Mouse (Mus musculus): ENCODE data around the gene Chn2.
A peak's percentile ranks its signal among the peaks of the same experiment; 100 is the strongest.

Gene Chn2

DNA sequence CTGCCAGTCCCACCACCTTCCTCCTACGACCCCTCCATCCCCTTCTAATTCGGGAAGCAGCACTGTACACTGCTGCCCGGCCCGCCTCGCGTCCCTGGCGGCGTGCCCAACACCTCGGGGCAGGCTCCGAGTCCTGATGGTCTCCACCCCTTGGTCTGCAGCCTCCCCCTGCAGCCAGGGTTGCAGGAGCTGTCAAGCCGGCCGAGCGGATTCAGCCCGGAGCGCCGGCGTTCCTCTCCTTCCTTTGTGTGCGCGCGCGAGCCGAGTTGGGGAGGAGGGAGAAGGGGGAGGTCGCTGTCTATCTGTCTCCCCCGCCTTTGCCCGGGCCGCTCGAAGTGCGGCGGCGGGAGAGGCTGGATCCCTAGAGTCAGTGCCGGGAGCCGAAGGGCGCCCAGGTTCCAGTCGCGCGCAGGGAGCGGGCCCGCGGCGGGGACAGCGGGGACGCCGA lies at the start of gene Chn2:
Gene Chn2 (plus strand): TSS at position 198 of the 448 bp plus-strand sequence.
- DNase-seq (ENCODE audit: low spot score in 2 of 2): peak in 1 of 2 experiments; percentile 30

DNA sequence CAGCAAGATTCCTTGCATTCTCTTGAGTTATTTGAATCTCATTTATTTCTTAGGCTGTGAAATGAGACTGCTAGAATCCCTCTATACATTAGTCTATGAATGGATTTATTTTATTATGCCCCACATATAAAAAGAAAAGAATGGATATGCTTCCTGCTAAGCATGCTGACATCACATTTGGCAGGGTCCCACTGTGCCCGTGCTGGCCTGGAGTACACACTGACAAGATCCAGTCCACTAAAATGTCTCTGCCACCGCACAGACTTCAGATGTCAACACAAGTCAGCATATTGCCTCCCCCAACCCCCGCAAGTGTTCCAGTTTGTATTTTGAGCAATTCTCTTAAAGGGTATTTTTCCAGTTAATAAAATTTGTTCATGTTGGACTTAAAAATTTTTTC lies 47.0 kb upstream of the Chn2 start:
- DNase-seq (ENCODE audit: low spot score in 2 of 2): no peak

DNA sequence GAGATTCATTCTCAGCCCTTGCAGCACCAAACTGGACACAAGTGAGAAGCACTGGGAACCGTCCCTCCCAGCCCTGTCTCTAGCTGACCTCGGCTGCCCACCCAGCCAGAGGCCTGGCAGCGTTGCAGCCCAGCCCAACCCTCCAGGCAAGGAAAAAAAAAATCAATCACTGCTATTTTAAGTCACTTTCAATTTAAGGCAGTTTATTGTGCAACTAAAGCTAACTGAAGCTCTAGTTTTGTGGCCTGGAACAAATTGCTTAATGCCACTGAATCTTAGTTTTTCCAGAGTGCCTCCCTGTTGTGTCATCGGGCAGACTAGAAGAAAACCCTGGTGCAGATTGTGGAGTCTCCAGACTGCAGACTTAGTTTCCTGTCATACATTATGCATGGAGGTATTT lies 43.8 kb upstream of the Chn2 start:
- no peak for DNase-seq (ENCODE audit: low spot score in 2 of 2)

DNA sequence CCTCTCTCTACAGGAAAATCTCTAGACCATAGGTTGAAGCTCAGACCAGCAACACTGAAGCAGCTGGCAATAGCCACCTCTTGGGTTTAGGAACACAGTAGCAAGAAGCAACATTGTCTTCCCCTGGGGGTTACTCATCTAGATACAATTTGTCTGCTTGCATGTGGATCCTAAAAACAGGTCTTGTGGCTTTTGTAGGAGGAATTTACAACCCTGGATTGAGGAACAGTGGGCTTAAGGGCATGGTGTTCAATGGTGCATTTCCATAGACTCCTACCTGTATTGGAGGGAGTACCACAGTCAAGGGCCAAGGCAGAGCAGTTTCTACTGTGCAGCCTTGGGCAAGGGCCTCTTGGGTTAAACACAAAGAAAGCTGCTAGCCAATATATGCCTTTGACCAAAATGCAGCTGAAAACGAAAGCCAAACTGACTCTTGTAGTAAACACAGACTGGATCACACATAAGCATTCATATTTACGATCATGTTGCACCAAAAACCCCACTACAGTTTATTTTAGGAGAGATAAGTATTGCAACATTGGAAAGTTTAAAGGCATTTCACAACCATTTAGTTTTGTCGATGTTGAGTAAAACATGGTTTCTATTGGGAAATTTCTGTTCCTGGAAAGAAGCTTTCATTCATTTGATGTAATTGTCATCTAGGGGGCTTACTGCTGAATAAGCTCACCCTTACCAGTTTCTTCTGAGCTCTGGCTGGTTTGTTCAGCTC lies 43.0 kb upstream of the Chn2 start:
- no peak for DNase-seq (ENCODE audit: low spot score in 2 of 2)

DNA sequence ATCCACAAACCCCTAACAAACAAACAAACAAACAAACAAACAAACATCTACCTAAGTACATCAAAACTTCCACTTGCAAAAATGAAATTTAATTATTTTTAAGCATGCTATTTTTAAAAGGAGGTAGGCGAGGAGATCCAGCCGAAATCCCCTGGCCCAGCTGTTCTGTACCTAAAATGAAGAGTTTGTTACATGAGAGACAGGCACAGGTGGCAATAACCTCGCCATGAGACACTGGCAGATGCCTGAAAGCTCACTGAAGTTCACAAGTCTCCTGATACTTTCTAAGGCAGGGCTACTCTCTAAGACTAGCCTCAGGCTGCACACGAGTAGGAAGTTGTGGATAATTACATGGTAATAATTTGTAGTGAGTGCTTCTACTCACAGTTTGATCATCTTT lies 34.1 kb upstream of the Chn2 start:
- DNase-seq (ENCODE audit: low spot score in 2 of 2): no peak

DNA sequence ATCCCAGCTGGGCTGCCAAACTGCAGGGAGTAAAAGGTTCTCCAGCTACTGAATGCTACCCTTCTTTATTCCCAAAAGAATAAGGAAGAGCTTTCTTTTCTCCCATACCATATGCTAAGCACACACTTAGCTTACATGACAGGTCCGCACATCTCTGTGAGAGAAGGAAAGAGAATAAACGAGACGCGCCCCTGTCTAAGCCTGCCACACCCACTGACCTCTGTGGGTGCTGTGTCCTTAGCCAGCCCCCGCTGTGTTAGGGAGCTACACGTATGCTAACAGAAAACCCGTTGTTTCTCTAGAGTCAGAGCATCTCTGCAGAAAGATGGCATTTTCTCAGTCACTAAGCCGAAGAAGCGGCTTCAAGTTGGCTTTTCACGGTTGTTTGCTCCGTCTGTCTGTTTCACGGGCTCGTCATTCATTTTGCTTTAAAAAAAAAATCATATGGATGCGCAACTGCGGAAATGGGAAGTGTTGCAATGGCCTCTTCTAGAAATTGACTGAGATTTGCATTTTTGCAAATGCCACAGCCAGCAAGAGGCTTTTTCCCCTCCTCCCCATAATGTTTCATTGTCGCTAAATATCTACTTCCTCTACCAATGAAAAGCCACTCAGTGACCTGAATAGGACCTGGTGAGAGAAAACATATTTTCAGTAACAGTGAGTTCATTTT lies 30.8 kb upstream of the Chn2 start:
- DNase-seq (ENCODE audit: low spot score in 2 of 2): no peak

DNA sequence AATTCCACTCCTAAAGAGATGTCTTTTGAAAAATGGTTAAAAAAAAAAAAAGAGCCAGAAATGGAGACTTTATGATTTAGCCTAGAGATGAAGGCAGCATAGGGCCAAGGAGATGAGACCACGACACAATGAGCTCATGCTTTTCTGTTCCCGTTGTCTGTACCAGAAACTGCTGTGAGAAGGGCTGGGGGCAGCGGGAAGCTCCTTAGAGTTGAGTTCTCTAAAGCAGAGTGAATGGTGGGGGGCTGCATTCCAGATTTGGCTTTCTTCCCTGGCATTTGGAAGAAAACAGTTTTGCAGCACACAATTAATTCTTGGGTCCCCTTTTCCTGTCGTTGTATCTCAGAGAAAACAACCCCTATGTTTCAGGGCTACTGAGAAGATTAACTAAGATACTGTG lies 30.1 kb upstream of the Chn2 start:
- DNase-seq (ENCODE audit: low spot score in 2 of 2): no peak

DNA sequence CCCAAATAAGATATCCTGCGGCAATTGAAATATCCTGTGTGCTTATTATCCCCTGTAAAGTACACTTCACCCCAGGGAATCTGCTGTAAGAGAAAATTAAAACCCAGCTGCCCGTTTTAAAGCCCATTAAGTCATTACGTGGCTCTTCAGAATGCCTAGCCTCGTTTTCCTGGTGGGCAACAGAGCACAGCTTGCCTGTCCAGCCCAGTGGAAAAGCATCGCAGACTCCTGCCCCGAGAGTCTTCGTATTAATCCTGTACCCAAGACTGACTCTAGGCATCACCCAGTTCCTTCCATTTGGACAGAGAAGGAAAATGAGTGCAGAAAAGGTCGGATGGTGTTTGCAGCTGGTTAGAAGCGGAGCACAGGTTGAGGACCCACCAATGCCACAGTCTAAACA lies 29.0 kb upstream of the Chn2 start:
- no peak for DNase-seq (ENCODE audit: low spot score in 2 of 2)

DNA sequence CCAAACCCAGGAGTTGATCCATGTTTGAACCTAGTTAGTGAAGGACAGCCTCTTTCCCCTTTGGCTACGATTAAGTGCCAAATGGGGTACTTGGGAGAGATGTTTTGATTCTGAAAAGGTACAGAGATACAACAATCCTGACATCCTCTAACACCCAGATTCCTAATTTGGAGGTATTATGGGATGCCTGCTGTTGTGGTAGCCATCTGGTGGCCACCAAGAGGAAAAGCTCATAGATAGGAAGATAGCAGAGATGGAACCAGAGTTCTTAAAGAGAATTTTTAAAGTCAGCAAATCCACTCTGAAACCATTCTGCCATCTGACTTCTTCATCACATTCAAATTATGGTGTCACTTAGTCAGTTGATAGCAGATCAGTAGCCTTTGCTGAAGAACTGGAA lies 27.2 kb upstream of the Chn2 start:
- DNase-seq (ENCODE audit: low spot score in 2 of 2): no peak

DNA sequence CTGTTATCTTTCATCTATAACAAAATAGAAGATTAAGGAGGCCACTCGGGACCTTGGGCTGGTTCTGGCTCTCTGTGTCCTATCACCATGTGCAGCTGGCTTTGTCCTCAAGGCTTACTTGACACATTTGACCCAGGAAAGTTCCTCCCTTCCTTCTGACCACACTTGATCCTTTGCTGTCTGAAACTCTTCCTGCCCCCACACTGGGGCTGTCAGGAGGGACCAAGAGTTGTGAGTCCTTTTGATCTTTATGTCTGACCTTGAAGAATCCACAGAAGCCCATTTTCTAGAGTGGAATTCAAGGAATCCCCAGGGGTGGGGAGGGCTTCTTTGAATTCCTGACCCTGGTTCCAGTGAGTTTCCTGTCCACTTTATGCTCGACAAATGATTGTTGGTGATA lies 21.3 kb upstream of the Chn2 start:
- no peak for DNase-seq (ENCODE audit: low spot score in 2 of 2)

DNA sequence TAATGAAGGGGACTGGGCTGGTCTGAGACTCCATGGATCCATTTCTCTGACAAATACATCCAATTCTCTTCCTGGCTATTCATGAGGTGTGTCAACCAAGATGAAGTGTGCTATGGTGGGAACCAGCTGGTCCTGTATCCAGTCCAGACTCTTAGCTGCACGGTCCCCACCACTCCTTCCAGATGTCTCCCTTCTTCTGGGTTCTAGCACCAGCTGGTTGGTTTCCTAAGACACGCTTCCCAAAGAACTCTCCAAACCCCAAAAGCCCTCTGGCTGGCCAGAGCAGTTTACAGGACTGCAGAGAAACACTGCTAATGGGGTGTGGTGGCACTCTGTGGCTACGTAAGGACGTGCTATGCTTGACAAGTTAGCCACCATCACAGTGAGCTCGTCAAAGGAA lies 20.5 kb upstream of the Chn2 start:
- no peak for DNase-seq (ENCODE audit: low spot score in 2 of 2)

DNA sequence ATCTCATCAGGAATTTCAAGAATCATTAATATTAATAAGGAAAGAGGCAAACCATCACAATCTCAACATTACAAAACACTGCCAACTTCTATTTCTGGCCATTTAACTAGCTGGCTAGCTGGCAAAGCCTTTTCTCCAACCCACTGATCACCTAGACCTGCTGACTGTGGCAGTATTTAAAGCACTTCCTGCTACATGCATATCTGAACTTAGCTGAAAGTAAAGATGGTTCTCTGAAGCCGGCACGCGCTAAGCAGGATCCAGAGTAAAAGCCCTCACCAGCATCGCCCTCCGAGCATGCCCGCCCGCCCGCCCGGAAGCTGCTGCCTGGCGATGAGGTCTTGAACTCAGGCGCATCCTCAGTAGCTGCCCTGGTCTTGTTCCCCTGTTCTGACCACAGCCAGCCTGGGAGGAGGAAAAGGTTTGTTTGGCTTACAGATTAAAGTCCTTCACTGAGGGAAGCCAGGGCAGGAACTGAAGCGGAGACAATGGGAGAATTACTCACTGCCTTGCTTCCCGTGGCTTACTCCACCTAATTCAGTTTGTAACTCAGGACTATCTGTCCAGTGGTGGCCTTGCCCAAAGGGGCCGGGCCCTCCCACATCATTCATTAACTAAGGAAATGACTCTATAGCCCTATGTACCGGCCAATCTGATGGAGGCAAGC lies 18.1 kb upstream of the Chn2 start:
- DNase-seq (ENCODE audit: low spot score in 2 of 2): no peak

DNA sequence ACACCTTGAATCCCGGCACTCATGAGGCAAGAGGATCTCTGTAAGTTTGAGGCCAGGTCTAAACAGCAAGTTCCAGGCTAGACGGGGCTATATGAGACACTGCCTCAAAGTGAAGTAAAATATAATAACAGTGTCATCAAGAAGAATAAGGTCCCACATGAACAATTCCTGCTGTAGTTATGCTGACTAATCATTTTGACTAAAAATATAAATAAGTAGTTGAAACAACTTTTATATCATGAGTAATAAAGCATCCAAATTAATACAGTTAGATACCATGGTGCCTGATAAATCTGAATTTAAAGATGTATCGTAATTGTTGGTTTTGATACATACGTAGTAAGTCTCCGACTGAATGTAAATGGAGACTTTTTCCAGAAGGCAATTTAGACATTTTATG lies 15.5 kb upstream of the Chn2 start:
- DNase-seq (ENCODE audit: low spot score in 2 of 2): no peak

DNA sequence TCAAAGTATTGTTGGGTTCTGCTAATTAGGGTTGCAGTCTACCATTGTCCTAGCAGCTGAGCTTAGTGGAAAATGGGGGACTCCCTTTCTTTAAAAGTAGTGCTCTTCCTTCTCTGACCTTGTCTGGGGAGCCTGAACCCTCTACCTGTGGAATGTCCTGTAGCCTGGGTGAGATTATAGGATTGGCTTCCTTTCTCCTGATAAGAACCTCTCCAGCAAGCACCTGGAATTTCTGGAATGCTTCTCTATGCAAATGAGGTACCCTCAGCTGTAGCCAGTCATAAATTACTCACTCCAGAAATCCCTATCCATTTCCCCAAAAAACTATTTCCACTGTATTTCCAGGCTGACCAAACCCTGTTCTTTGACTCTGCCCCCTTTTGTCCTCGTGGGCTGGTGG lies 10.6 kb upstream of the Chn2 start:
- no peak for DNase-seq (ENCODE audit: low spot score in 2 of 2)

DNA sequence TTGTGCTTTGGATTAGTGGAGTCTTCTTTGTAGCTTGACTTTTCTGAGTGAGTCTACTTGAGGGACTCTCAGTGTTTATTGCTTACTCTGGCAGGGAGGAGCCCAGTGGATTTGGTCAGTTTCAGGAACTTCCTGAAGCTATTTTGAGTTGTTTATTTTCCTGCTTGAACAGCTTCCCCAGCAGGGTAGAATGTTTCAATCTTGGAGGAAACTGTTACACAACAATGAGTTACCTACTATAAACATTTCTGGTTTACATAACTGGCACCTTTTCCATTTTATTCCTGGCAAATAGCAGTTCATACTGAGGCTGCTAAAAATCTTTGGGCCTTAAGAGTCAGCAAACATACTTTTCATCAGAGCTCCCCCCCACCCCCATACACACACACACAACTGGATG lies 9.0 kb upstream of the Chn2 start:
- DNase-seq (ENCODE audit: low spot score in 2 of 2): no peak

DNA sequence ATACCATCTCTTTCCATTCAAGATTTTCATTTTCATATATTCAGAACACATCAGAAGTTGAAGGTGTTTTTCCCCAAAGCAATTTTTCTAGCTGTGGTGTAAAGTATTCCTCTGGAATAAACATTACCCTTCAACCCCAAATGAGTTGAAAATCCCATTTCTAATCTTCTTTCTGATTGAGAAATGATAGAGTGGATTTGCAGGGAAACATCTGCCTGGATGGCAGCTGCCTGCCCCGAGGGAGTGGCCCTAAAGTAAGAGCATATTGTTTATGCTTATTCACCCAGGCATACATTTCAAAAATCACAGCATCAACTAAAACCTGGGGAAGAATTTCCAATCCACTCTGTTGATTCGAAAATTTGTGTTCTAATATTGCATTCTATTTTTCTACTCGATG lies 8.6 kb upstream of the Chn2 start:
- no peak for DNase-seq (ENCODE audit: low spot score in 2 of 2)

DNA sequence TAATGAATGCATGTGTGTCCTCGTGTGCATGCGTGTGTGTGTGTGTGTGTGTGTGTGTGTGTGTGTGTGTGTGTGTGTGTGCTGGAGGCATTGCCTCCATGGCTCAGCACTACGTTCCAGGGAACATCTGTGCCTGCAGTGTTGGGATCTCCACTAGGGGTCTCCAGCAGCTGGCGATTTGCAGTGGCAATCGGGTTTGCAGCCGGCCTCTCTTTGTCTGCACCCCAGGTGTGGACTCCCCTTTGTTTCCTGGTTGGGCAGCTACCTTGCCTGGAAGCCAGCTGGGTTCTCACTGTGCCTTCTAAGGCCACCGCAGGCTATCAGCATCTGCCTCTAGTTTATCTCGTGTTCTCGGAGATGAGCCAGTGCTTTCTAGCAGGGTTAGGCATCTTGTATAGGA lies 4.9 kb upstream of the Chn2 start:
- peak; percentile 51 to 55 for DNase-seq (ENCODE audit: low spot score in 2 of 2)

DNA sequence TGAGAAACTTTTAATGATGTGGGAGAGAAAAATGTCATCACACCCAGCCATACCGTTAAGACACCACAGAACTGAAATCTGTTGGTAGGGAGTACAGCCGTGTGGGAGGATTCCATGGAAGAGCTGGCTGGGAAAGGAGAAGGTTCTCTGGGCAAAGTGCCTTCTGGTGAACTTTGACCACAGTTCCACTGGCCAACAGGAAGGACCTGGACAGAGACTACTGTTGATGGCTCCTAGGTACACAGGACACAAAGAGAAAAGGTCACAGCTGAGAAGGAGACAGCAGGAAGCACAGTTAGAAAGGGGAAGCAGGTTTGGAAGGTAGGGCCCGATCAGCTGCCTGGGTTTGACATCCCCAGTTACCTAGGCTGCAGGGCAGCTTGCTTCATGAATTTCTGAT lies 3.8 kb upstream of the Chn2 start:
- DNase-seq (ENCODE audit: low spot score in 2 of 2): no peak

DNA sequence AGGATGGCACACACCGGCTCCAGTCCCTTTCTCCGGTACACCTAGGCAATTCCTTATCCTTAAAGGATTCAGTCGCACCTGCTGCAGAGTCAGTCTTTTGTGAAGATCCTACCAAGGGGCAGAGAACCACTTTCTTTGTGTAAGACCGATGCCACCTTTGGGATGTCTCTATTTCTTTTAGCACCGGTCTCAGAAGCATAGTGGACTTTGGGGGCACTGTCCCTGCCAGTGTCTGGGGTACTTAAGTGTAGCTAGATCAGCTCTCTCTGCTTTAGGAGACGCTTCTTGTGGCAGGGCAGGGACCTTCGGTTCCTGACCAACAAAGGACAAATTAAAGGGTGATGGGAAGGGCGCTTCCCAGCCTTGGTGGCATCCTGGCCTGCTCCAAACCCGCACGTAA lies 488 bp upstream of the Chn2 start:
- DNase-seq (ENCODE audit: low spot score in 2 of 2): no peak

DNA sequence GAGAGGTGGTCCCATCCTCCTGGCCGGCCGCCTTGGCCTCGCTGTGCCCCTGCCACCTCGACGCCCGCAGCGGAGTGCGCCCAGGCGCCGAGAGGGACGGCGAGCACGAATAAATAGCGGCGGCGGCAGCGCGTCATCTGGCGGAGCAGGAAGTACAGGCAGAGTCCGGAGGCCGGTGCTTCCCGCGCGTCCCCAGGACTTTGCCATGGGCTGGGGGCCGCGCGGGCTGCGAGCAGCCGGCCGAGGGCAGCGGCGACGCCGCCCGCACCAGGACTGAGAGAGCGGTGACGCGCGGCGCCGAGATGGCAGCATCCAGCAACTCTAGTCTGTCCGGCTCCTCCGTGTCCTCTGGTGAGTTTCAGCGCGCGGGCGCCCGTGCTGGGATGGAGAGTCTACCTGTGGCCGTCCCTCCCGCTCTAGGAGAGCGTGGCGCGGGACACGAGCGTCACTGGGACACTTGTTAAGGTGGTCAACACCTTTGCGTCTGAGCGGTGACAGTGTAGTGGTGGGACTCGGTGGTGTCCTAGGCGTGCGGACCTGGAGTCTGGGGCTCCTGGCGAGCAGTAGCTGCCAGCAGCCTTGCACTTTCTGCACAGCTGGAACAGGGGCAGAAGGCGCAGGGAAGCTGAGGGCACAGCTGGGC lies 572 bp downstream of the Chn2 start:
- peak; percentile 34 to 37 for DNase-seq (ENCODE audit: low spot score in 2 of 2)

DNA sequence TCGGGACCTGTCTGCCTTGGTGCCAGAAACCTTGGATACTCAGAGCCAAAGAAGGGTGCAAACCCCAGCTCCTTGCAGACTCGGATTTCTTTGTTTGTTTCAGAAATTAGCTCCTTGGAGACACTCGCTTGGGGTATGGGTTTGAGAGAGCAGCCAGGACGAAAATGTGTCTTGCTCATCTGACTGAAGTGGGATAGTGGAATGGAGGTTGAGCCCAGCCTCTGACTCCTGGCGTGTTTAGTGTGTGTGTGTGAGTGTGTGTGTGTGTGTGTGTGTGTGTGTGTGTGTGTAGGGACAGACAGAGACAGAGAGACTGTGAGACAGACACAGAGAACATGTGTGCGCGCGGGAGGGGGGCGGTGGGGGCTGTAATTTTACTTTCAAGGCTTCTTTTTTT lies 1.1 kb downstream of the Chn2 start:
- no peak for DNase-seq (ENCODE audit: low spot score in 2 of 2)

DNA sequence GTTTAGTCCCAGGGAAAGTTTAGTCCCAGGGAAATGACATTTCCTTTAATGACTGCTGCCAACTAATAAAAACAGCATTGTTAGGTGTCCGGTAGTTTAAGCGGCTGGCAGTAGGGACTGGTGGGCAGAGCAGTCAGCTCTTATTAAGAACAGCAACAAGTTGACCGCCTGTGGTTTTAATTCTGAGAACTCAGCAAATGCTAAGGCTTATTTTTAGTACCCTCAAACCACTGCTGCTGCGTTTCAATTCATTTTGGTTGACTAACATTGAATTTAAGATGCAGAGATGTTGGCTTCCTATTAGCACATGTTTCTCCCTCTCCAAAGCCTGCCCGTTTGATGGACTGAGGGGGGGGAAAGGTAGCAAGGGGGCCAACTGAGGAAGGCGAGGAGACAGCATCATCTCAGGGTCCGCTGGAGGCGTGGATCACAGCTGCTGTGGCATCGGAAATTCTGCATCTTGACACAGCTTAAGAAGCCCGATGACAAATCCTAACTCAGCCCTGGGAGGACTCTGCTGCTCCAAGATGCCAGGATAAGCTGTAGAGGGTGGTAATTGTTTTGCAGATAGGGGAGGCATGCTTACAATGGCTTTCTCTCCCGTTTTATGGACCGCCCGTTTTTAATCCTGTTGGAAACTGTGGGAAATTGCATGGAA lies 2.2 kb downstream of the Chn2 start:
- no peak for DNase-seq (ENCODE audit: low spot score in 2 of 2)

Measured in right cerebral cortex, postnatal 36 days (tissue).